ENCODE assay signal across 23 mouse cellular contexts in genomic region chr6:81818573-81818972, GRCm38 (mm10).
"Had no signal": no experiment of that assay in that cellular context is flagged by ENCODE, and none has a peak within 500 bp of the region (broad histone marks: within the 10 kb centered on the region; RNA-seq: fewer than 3 reads in every experiment).

No protein-coding gene starts in this region.

- H3K27me3 ChIP-seq: limb, embryonic 13.5 days; liver, embryonic 12.5 days; liver, embryonic 15.5 days; lung, embryonic 15.5 days; neural tube, embryonic 13.5 days; stomach, embryonic 15.5 days had no signal

- H3K27ac ChIP-seq: limb, embryonic 13.5 days; liver, embryonic 12.5 days; liver, embryonic 15.5 days; lung, embryonic 15.5 days; midbrain, embryonic 10.5 days; neural tube, embryonic 13.5 days; stomach, embryonic 15.5 days had no signal

- H3K4me2 ChIP-seq: limb, embryonic 13.5 days; liver, embryonic 12.5 days; liver, embryonic 15.5 days; lung, embryonic 15.5 days; neural tube, embryonic 13.5 days; stomach, embryonic 15.5 days had no signal

- H3K4me1 ChIP-seq: limb, embryonic 13.5 days; liver, embryonic 12.5 days; liver, embryonic 15.5 days; lung, embryonic 15.5 days; midbrain, embryonic 10.5 days; neural tube, embryonic 13.5 days; stomach, embryonic 15.5 days had no signal

- H3K4me3 ChIP-seq: layer of hippocampus, adult 2 months; limb, embryonic 13.5 days; liver, embryonic 12.5 days; liver, embryonic 15.5 days; lung, embryonic 15.5 days; midbrain, embryonic 10.5 days; neural tube, embryonic 13.5 days; stomach, embryonic 15.5 days had no signal

- DNase-seq: kidney, adult 18-20 months; kidney, adult 9 months; kidney, postnatal 14 days; kidney, postnatal 4 days; layer of hippocampus, adult 9-11 months; liver; lung, adult 18-20 months; lung, postnatal 14 days; lung, postnatal 4 days; midbrain, embryonic 14.5 days; retina, postnatal 1 day; right cerebral cortex, postnatal 25 days; spleen, adult 18-20 months; thymus, postnatal 25 days had no signal

- ATAC-seq: intestine, embryonic 16.5 days; liver, embryonic 12.5 days had no signal

- H3K9me3 ChIP-seq: limb, embryonic 13.5 days; liver, embryonic 15.5 days; lung, embryonic 15.5 days; midbrain, embryonic 10.5 days; neural tube, embryonic 13.5 days; stomach, embryonic 15.5 days had no signal

- H3K9ac ChIP-seq: limb, embryonic 13.5 days; liver, embryonic 12.5 days; liver, embryonic 15.5 days; lung, embryonic 15.5 days; neural tube, embryonic 13.5 days; stomach, embryonic 15.5 days had no signal

- H3K36me3 ChIP-seq: limb, embryonic 13.5 days; liver, embryonic 12.5 days; liver, embryonic 15.5 days; lung, embryonic 15.5 days; midbrain, embryonic 10.5 days; neural tube, embryonic 13.5 days; stomach, embryonic 15.5 days had no signal
